Mouse (Mus musculus) megakaryocyte, embryonic 14.5 days (primary cell): ENCODE results near the gene Nab1. TPM values are rescaled to one million over a fixed set of nuclear protein-coding genes. Genes with fewer than 3 reads are reported as not detected.
"Not testable (repeated sequence)": the region's sequence is repeated elsewhere in the genome, so short reads cannot be mapped to it uniquely, and the experiment has no call there.

Source experiments
- H3K27me3 ChIP-seq: replicated peaks from 2 replicates; pipeline ENCODE3; 2012; ENCODE audit warnings: inconsistent platforms
- H3K36me3 ChIP-seq: replicated peaks from 2 replicates; pipeline ENCODE3; 2012; ENCODE audit warnings: low read length, inconsistent platforms, mixed read lengths
- H3K4me1 ChIP-seq: 2 replicates; pipeline ENCODE4 v1.6.1; 2012; ENCODE audit warnings: inconsistent platforms
- H3K4me3 ChIP-seq: replicated peaks from 2 replicates; pipeline ENCODE3; 2012; ENCODE audit warnings: moderate library complexity, mild to moderate bottlenecking, inconsistent platforms
- H3K9me3 ChIP-seq: 2 replicates; pipeline ENCODE4 v1.6.1; 2012; ENCODE audit warnings: inconsistent platforms
- FLI1 ChIP-seq: IDR thresholded peaks from 2 replicates; pipeline ENCODE4 v1.6.1; 2012; ENCODE audit warnings: low read length, inconsistent platforms, mixed read lengths
- GATA1 ChIP-seq: IDR thresholded peaks from 3 replicates; pipeline ENCODE4 v1.6.1; 2012; ENCODE audit warnings: mixed read lengths, low read length, inconsistent platforms, borderline replicate concordance
- polyA plus RNA-seq: library from polyadenylated mRNA; stranded (reverse); fragments of >175 nt; gene quantifications from 2 replicates; pipeline ENCODE4 v1.2.3, GENCODE M21; 2012; ENCODE audit warnings: low replicate concordance; ENCODE audit not compliant: insufficient read depth

The Nab1 gene
- polyA plus RNA-seq: 15.6 and 68.2 TPM in 2 replicates

- no peak for TF ChIP-seq GATA1
- TF ChIP-seq FLI1: no peak
- Histone ChIP-seq H3K36me3 (peaks cover 11% of the 10 kb centered on the region), H3K27me3 (no peaks in the 10 kb centered on the region), H3K4me3 (peak within 1 kb of the TSS; percentile 97), H3K4me1 (peaks cover 55% of the 10 kb centered on the region), H3K9me3 (peaks cover 3% of the 10 kb centered on the region; the same call in 1 of the 2 replicates)
Observed at GRCm38 (mm10) chr1:52500314-52500981, at the start of gene Nab1. TSS of gene Nab1 (minus strand) at chr1:52500679.

GRCm38 (mm10) chr1:52547451-52547850, 47.0 kb upstream of the Nab1 start:
- Histone ChIP-seq H3K9me3 (no peaks in the 10 kb centered on the region; the same call in 1 of the 2 replicates), H3K4me3 (no peak overlapping the region), H3K4me1 (peaks cover 16% of the 10 kb centered on the region), H3K27me3 (no peaks in the 10 kb centered on the region), H3K36me3 (no peaks in the 10 kb centered on the region)
- no peak for TF ChIP-seq FLI1
- TF ChIP-seq GATA1: no peak

- Histone ChIP-seq H3K27me3 (no peaks in the 10 kb centered on the region), H3K9me3 (no peaks in the 10 kb centered on the region; the same call in 1 of the 2 replicates), H3K4me3 (no peak overlapping the region), H3K4me1 (peaks cover 16% of the 10 kb centered on the region), H3K36me3 (no peaks in the 10 kb centered on the region)
- TF ChIP-seq GATA1 (no peak), FLI1 (no peak)
Observed at GRCm38 (mm10) chr1:52546796-52547195, 46.3 kb upstream of the Nab1 start.

- H3K9me3 ChIP-seq, H3K36me3 ChIP-seq, H3K27me3 ChIP-seq, H3K4me3 ChIP-seq: not testable (repeated sequence)
- H3K4me1 ChIP-seq: peaks cover 26% of the 10 kb centered on the region
Observed at GRCm38 (mm10) chr1:52540124-52540523, 39.6 kb upstream of the Nab1 start.

DNA sequence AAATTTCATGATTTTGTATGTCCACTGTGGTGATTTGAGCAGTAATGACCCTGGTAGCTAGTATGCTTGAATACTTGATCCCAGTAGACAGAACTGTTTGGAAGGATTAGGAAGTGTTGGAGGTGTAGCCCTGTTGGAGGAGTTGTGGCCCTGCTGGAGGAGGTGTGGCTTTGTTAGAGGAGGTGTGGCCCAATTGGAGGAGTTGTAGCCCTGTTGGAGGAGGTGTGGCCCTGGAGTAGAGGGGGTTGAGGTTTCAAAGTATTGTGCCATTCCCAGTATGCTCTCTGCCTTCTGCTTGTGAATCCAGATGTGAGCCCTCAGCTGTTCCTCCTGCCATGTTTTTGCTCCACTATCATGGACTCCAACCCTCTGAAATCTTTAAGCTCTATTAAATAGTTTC, 29.5 kb upstream of the Nab1 start:
- Histone ChIP-seq H3K36me3 (no peaks in the 10 kb centered on the region), H3K27me3 (no peaks in the 10 kb centered on the region), H3K4me1 (peaks cover 14% of the 10 kb centered on the region), H3K9me3 (no peaks in the 10 kb centered on the region), H3K4me3 (no peak overlapping the region)
- TF ChIP-seq FLI1 (no peak), GATA1 (no peak)

- H3K4me3 ChIP-seq: no peak overlapping the region
- peaks cover 22% of the 10 kb centered on the region for H3K4me1 ChIP-seq
- TF ChIP-seq FLI1: no peak
- TF ChIP-seq GATA1: no peak
- H3K36me3 ChIP-seq: no peaks in the 10 kb centered on the region
- H3K9me3 ChIP-seq: no peaks in the 10 kb centered on the region
- no peaks in the 10 kb centered on the region for H3K27me3 ChIP-seq
Observed at GRCm38 (mm10) chr1:52527656-52528055, 27.2 kb upstream of the Nab1 start.

GRCm38 (mm10) chr1:52527252-52527651, 26.8 kb upstream of the Nab1 start:
- Histone ChIP-seq H3K4me1 (peaks cover 22% of the 10 kb centered on the region), H3K4me3 (no peak overlapping the region), H3K27me3 (no peaks in the 10 kb centered on the region), H3K36me3 (no peaks in the 10 kb centered on the region), H3K9me3 (no peaks in the 10 kb centered on the region)
- no peak for TF ChIP-seq FLI1
- TF ChIP-seq GATA1: no peak

DNA sequence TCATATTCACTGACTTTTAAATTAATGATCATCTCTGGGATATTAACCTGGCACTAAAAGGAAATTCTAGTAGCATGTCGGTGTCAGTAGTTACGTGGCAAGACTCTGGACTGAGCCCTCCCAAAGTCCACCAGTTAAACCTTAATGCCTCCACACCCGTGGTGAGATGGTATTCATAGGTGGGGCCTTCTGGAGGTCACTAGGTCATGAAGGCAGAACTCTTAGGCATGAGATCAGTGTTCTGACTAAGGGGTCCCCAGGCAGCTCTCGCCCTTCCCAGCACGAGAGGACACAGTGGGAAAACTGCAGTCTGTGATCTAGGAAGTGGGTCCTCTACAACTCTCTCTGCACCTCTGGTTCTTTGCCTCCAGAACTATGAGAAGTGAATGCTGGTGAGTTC, 24.2 kb upstream of the Nab1 start:
- TF ChIP-seq GATA1 (no peak), FLI1 (no peak)
- Histone ChIP-seq H3K36me3 (no peaks in the 10 kb centered on the region), H3K4me1 (peaks cover 24% of the 10 kb centered on the region), H3K9me3 (no peaks in the 10 kb centered on the region), H3K4me3 (no peak overlapping the region), H3K27me3 (no peaks in the 10 kb centered on the region)

DNA sequence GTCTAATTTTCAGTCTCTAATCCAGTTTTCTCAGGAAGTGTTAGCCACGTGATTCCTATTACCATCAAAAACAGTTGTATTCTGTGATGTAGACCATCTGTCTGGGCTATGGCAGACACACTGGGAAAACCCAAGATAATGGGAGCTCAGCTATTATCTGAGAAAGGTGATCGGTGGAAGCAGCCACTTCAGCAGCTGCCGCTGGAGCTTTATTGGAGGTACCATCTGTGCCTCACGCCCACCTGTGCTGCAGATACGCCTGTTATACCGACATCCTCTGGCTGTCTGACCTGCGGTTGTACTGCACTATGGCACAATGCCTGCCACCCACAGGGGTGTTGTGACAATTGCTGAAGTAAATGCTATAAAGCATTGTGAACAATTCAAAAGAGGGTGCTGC, 23.7 kb upstream of the Nab1 start:
- Histone ChIP-seq H3K4me1 (peaks cover 24% of the 10 kb centered on the region), H3K4me3 (no peak overlapping the region), H3K36me3 (no peaks in the 10 kb centered on the region), H3K9me3 (no peaks in the 10 kb centered on the region), H3K27me3 (no peaks in the 10 kb centered on the region)
- TF ChIP-seq FLI1: no peak
- no peak for TF ChIP-seq GATA1

DNA sequence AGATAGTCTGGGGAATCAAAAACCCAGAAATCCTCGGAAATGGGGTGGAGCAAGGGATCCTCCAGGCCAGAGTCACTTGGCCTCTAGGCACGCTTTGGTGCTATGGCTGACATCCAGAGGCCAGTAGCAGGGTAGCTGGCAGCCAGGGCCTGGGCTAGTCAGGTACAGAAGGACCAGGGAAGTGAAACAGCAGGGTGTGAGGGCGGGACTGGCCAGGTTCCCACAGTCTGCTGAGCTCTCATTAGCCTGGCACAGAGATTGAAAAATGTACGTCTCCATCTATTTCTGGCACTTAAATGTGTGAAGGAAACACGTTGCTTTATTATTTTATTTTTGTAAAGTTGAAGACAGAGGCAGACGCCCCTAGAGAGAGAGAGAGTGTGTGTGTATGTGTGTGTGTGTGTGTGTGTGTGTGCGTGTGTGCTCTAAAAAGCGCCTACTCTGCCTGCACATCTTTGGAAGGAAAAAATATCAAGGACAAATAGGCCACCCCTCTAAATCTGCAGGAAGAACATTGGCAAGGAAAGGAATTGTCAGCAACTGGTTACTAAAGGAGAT, 21.0 kb upstream of the Nab1 start:
- no peak for TF ChIP-seq GATA1
- Histone ChIP-seq H3K4me1 (peaks cover 24% of the 10 kb centered on the region), H3K27me3 (no peaks in the 10 kb centered on the region), H3K36me3 (peaks cover 13% of the 10 kb centered on the region), H3K4me3 (no peak overlapping the region), H3K9me3 (peaks cover 7% of the 10 kb centered on the region)

- TF ChIP-seq FLI1 (no peak), GATA1 (no peak)
- H3K27me3 ChIP-seq: no peaks in the 10 kb centered on the region
Observed at GRCm38 (mm10) chr1:52520131-52520530, 19.7 kb upstream of the Nab1 start.

More at GRCm38 (mm10) chr1:52520131-52520530, 19.7 kb upstream of the Nab1 start:
- no peak overlapping the region for H3K4me3 ChIP-seq
- H3K36me3 ChIP-seq: peaks cover 15% of the 10 kb centered on the region
- peaks cover 7% of the 10 kb centered on the region for H3K9me3 ChIP-seq
- H3K4me1 ChIP-seq: peaks cover 23% of the 10 kb centered on the region
